Mouse (Mus musculus) small intestine, adult 2 months (tissue): ENCODE data around the gene Nt5c3.

Experiments used
- CTCF ChIP-seq: fragments of 200-500 bp; IDR thresholded peaks from 2 replicates; pipeline ENCODE4 v1.5.1; 2012; ENCODE audit warnings: low read depth, mild to moderate bottlenecking, control low read depth, inconsistent platforms, low read length, moderate library complexity, mixed read lengths; ENCODE audit not compliant: insufficient replicate concordance, insufficient read length; ENCODE audit errors: extremely low read depth
- POLR2A ChIP-seq: fragments of 200-500 bp; IDR thresholded peaks from 2 replicates; pipeline ENCODE4 v1.6.1; 2012; ENCODE audit warnings: low read depth, mild to moderate bottlenecking, control low read depth, inconsistent platforms, low read length, moderate library complexity

DNA sequence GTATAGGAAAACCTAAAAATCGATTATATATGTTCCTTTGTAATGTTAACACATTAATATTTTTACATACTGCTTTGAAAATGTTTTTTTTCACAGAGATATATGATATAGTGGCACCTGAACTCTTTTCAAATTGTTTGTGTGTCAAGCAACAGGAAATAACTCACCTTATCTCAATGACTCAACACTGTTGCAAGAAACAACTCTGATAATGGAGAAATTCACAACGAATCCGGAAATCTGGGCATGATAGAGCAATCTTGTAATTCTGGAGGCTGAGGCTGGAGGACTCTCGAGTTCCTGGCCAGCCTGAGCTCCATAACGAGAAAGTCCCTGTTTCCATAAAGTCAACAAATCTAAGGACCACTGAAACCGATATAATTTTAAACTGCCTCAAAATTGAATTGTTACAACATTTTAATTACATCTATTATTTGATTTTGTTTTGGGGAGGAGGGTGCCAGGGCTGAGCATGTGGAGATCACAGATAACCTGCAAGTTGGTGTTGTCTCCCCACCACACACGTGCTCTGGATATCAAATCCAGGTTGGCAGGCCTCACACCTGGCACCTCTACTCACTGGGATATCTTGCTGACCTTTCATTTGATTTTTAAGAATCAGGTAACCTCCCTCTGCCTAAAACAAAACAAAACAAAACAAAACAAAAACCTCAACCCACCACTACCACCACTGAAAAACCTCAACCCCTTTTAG, 4.2 kb downstream of the Nt5c3 start:
- TF ChIP-seq CTCF, result no peak
- no peak for TF ChIP-seq POLR2A
